Mouse (Mus musculus) layer of hippocampus, adult 8-10 months (tissue): ENCODE measurements at regions not wholly inside any gene's neighbourhood (a gene's known extent, or its start where the extent isn't known, plus 50 kb on each side); places are given as distances from the start of the nearest gene placed in this dataset.

Experiments used
- DNase-seq, 2 experiments: peaks; one replicate each; pipeline ENCODE4 v3.0.0; 2022; ENCODE audit warnings: low spot score in 2 of 2

GRCm38 (mm10) chr2:107376891-107377290, 86.5 kb downstream of the Kcna4 start:
- peak; percentile 25 to 32 for DNase-seq

GRCm38 (mm10) chr2:107392821-107393220, 102.4 kb downstream of the Kcna4 start:
- DNase-seq = peak; percentile 17 to 48

- peak; percentile 48 to 64 for DNase-seq
Measured at GRCm38 (mm10) chr2:107400471-107400870, 110.0 kb downstream of the Kcna4 start.
